Mouse (Mus musculus): ENCODE measurements around the gene Selenom. TPM values are rescaled to one million over a fixed set of nuclear protein-coding genes. Genes with fewer than 3 reads are reported as not detected.

Selenom gene
- polyA plus RNA-seq (2017; shearing (Covaris generic)), result 4.8 TPM

GRCm38 (mm10) chr11:3514529-3515054, at the start of gene Selenom:
Gene Selenom, plus strand, starts transcription at chr11:3514684.

GRCm38 (mm10) chr11:3487952-3488570, 26.4 kb upstream of the Selenom start, which contains the start of gene Pla2g3:
Gene Pla2g3, plus strand, starts transcription at chr11:3488284.

GRCm38 (mm10) chr11:3540451-3541085, 26.1 kb downstream of the Selenom start, which contains the start of gene Smtn:
Gene Smtn, minus strand, starts transcription at chr11:3540612.

Other genes starting within 250 kb of the Selenom start
- 89.7 TPM for gene Drg1, start 248.3 kb upstream of the Selenom start, polyA plus RNA-seq (2017; shearing (Covaris generic))
- 25.2 TPM for gene Patz1, start 225.8 kb upstream of the Selenom start, polyA plus RNA-seq (2017; shearing (Covaris generic))
- 78.9 TPM for gene Pik3ip1, start 184.3 kb upstream of the Selenom start, polyA plus RNA-seq (2017; shearing (Covaris generic))
- gene Limk2, start 105.5 kb upstream of the Selenom start, polyA plus RNA-seq (2017; shearing (Covaris generic)), result 51.5 TPM
- gene Rnf185, start 62.3 kb upstream of the Selenom start, polyA plus RNA-seq (2017; shearing (Covaris generic)), result 25.4 TPM
- gene Pla2g3, start 26.4 kb upstream of the Selenom start, polyA plus RNA-seq (2017; shearing (Covaris generic)), result 0.15 TPM
- not detected for gene Inpp5j, start 9.9 kb upstream of the Selenom start, polyA plus RNA-seq (2017; shearing (Covaris generic))
- 1.1 TPM for gene Smtn, start 25.9 kb downstream of the Selenom start, polyA plus RNA-seq (2017; shearing (Covaris generic))
- gene Morc2a, start 134.5 kb downstream of the Selenom start, polyA plus RNA-seq (2017; shearing (Covaris generic)), result 30.7 TPM

All from effector memory CD4-positive, alpha-beta T cell, adult 5 months (primary cell).